Mouse (Mus musculus) embryo, embryonic 9.5 days (tissue): ENCODE data around the gene Gpr68.

ENCODE experiments used
- DNase-seq: peaks from one replicate; pipeline ENCODE4 v3.0.0-alpha.2; 2017; ENCODE audit errors: extremely low spot score

The Gpr68 gene

DNA sequence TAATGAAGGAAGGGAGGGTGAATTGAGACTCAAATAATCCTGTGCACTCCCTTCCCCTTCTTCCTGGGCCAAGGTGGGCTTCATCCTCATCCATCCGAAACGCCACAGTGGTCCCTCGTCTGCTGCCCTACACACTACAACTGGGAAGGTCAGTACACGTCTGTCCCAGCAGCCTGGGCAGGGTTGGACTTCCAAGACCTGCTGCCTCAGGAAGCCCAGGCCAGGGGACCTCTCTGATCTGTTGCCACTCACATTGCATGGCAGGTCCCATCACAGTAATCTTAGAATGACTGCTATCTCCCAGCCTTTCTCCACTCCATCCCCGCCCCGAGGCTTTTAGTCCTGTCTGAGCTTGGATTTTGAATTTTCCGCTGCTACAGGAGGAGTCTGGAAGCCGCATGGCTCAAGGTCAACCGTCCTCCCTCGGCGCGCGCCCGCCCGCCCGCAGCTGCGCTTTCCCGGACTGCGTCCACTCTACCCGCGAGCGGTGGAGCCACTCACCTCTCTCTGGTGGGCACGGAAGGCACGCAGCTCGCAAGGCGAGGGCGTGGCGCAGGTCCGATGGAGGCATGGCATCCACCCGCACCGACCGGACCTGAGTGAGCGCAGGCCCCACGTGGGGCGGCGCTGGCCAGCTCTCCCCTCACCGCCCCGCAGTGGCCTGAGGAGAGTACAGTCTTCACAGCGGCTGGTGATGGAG, at the start of gene Gpr68:
TSS of gene Gpr68 (minus strand) at position 601 of the 700 bp plus-strand sequence.
- DNase-seq: peak; percentile 54

DNA sequence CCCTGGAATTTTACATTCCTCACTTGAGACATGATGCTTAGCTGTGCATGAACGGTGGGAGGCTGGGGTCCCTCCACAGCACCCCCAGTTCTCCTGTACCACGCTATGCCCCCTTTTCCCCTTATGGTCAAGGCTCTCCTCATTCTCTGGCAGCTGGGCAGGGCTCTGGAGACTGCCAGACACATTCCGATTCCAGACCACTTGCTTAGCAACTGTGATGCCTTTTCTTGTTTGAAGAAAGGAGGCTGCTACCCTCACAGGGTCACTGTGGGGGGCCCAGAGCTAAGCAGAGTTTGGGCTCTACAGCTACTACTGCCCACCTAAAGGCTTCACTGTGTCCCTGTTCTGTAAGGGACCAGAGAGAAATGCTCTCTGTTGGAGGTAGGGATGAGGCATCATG, 49.3 kb upstream of the Gpr68 start:
- DNase-seq: no peak

DNA sequence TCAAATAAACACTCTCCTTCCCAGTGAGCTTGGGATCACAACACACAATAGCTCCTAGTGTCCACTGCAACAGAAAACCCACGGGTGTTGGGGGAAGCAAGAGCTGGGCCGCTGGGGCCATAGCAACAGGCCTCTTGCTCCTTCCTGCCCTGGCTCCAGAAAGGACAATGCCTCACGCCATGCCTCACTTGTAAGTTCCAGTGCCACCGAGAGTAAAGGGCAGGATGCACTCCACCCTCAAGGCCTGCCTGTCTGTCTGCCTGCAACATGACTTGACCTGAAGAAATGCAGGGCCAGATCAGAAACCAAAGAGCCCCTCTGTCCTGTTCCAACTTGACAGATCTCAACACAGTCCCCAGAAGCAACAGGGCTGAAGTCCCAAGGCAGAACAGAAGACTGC, 48.8 kb upstream of the Gpr68 start:
- no peak for DNase-seq

DNA sequence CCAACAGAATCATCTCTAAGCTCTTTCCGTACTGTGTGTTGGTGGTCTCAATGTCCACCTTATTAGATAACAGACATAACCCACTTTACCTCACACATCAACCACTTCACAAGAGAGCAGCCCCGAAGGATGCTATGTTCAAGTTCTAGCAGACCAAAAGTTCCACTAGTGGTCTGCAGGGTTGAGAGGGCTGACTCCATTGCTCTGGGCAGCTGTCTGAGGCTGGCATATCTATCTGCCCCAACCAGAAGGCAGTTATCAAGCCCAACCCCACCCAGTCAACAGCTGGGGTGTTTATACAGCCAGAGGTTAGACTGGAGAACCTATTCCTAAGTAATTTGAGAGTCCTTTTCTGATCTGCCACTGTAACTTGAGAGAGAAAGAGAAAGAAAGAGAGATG, 48.0 kb upstream of the Gpr68 start:
- no peak for DNase-seq

DNA sequence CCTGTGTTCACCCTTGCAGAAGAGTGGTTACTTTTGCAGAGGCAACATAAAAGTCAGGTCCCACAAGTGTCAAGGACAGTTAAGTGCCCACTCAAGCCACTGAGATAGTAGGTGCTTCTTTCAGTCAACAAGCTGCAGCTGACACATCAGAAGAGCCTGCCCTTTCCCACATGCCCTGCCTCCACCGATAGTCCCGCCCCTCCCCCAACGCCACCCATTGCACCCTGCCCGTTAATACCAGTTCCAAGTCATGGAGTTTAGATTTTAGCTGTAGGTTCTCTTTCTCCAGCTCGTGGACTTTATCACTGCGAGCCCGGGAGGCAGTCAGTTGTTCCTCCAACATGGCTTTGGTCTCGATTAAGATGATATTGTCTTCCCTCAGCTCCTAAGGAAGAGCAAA, 45.9 kb upstream of the Gpr68 start:
- no peak for DNase-seq

DNA sequence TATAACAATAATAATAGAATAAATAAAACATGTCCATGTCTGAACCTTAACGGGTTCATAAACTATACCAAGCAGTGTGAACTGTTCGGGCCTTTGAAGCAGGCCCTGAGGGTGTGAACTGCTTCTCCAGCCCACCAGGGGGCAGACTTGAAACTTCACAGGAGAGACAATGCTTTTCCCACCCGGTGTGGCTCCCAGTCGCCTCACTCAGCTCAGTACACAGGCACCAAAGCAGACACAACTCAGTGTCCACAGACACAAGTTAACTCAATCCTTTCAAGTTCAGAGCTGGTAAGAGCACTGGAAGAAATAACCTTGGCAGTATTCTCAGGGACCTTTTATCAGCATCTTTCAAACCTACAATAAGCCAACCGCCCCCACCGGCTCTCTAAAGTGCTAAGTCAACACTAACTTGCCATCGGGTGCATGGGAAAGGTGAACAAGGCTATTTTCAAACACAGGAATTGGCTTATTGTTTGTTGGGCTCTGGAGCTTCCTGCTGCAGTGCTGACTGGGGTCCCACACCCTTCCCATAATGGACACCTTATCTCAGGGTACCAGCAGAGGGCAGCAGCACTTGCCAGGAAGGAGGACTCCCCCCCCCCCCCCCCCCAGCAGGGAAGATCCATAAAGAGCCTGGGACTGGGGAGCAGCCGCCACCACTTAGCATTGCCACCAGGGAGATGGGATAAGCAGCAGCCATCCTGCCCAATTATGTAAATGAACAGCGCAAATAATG, 44.4 kb upstream of the Gpr68 start:
- peak; percentile 68 for DNase-seq

DNA sequence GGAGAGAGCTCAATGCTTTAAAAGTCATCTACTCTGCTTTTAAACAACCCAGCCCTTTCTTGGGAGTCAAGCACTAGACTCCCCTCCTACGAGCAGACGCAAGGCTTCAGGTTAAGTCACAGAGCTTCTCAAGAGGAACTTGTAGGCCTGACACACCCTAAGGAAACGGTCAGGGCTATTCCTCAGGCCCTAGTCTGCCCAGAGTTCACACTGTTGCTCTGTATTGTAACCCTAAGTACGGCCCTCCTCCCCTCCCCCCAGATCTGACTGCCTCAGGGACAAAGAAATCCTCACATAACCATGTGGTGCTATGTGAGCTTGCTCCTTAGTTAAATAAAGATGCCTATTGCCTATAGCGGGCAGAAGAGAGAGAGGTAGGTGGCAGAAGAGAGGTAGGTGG, 41.1 kb upstream of the Gpr68 start:
- no peak for DNase-seq

DNA sequence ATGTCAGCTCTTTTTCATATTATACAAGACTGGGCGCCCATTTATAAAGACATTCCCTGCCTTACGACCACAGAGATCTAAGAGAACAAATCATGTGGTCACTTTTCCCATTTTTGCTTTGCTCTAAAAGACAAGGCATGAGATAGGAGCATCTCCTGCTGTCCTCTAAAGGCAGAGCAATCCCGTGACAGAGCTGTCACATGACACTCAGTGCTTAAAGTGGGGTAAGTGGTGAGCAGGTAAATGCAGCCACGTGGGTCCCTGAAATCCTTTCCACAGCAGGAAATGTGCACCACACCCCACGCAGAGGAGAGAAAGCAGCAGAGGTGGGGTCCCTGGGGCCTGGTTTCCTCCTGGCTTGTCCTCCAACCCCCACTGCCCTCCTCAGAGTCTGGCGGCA, 40.0 kb upstream of the Gpr68 start:
- no peak for DNase-seq

DNA sequence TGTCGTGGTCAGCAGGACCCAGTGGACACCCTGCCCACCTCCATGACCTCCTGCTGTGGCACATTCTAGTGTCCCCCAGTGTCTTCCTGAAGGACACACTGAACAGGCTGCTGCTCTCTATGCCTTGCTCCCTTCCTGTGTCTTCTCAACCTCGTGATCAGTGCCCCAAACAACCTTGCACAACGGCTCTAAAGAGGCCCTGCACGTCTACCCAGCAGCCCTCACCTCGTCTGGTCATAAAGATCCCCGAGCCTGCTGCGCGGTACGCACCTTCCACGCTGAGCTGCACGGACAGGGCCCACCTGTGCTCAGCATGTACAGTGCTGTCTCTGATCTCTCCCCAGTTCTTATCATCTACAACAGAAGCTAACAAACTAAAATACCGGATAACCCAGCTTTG, 38.0 kb upstream of the Gpr68 start:
- no peak for DNase-seq

DNA sequence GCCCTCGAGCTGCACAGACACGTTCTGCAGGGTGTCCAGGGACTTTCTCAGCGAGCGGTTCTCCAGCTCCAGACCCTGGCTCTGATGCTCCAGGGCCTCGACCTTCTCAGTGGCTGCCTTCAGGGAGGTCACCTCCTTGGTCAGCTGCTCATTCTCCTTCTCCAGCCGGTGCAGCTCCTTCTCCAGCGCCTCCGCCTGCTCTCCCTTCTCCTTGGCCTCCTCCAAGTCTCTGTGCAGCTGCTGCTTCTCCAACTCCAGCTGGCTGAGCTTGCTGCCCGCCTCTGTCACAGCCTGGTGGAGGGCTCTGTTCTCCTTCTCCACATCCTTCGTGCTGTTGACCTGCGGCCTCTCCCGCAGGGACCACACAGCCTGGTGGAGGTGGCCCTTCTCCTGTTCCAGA, 37.5 kb upstream of the Gpr68 start:
- DNase-seq: no peak

DNA sequence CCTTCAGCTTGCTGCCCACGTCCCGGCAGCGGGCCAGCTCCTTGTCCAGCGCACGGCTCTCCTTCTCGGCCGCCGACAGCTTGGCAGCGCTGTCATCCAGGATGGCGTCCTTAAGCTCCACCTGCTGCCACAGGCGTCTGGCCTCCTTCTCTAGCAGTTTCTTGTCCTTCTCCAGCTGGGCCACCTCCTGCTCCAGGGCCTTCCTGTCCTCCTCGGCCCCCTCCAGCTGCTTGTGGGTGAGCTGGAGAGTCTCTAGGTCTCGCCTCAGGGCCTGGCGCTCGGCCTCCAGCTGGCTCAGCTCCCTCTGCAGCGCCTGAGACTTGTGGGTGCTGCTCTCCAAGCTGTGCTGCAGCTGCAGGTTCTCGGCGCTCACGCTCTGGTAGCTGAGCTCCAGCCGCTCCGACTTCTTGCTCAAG, 36.9 kb upstream of the Gpr68 start:
- DNase-seq: no peak

DNA sequence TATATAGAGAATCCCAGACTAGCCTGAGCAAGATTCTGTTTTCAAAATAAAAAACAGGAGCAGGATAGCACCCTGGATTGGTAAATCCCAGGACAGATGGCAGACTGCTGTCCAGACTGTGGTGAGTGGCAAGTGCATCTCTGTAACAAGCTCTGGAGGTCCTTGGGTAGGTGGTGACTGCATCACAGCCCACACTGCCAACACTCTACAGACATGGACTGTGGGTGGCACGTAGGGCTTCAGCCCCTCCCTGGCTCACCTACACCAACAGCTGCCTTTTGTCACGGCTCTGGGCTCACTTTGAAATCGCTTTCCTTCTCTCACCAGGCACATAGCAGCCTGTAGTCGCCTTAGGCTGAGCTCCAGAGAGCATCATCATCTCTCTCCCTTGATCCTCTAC, 35.1 kb upstream of the Gpr68 start:
- no peak for DNase-seq

DNA sequence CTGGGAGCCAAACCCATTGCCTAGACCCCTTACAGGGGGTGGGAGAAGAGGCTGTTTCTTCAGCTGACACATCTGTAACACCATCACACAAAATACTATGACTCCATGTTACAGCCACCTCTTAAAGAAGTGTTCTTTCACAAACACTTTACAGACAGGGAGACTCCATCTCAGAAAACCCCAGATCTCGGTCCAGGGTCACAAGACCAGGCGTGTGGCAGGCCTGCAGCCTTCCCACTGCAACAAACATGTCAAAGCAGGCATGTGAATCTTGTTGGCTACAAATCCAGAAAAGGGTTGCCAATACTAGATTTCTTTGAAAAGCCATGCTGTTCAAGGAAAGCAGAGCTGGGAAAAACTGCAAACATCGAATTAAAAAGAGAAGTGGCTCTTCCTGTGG, 33.4 kb upstream of the Gpr68 start:
- DNase-seq: no peak

DNA sequence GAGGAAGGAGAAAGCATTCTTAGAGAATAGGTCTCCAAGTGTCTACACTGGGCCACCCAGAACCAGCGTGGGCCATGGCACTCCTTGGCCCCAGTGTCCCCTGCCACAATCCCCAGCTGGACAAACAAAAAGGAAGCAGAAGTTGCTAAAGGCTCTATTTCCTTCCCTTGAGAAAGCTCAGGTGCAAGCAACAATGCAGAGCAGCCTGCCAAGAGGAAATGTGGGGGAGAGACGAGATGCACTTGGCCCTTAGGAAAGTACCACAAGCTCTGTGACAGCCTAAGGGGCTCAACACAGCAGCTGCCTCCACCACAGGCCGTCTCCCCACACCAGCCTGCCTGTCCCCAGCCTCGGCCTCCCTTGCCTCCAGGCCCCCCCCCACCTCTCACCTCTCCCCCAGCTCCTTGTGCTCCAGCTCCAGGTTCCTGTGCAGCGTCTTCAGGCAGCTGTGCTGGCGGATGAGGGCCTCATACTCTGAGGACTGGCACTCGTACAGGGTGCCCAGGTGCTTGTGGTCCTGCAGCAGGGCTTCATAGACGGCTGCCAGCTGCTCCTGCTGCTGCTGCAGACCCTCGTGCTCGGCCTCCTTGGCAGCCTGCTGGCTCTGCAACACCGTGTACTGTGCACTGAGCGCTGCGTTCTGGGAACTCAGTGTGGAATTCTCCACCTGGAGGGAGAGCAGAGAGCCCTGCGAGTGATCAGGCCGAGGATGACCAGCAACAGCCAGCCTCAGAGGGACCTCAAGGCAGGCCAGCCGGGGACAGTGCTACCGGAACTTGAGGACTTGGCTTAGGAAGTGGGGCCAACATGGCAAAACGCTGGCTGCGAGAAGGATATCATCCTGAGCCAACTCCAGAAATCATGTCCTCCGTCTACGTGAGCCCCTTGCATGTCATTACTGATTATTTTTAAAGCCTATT, 29.7 kb upstream of the Gpr68 start:
- DNase-seq: no peak

DNA sequence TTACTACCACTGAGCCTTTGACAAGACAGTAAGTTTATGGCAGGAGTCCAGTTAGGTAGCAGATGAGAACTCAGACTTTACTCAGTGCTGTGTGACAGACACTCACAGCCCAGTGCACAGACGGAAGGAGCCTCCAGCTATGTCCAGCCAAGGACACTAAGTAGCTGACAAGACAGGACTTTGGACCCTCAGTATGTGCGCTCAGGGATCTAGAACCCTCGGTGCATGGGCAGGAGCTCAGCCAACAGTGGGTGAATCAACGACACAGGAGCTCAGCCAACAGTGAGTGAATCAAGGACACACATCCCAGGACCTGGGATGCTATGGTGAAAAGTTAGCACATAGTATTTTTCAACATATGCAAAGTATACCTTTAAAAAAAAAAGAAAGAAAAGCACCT, 28.7 kb upstream of the Gpr68 start:
- DNase-seq: no peak

DNA sequence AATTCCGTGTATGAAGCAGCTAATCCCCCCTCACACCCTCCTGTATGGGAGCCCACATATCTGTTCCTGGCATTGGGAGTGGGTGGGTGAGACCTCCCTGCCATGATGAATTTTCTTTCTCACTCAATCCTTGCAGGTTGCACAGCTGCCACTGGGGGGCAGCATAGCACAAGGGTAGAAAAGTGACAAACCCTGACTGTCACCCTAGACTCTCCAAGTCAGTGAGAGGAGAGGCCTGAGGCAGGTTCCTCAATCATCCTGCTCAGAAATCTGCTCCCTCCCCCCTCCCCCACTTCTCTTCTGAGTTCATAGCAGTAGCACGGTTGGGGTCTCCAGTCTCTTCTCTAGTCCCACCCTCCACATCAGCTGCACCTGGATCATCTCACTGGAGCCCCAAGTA, 28.1 kb upstream of the Gpr68 start:
- peak; percentile 75 for DNase-seq

DNA sequence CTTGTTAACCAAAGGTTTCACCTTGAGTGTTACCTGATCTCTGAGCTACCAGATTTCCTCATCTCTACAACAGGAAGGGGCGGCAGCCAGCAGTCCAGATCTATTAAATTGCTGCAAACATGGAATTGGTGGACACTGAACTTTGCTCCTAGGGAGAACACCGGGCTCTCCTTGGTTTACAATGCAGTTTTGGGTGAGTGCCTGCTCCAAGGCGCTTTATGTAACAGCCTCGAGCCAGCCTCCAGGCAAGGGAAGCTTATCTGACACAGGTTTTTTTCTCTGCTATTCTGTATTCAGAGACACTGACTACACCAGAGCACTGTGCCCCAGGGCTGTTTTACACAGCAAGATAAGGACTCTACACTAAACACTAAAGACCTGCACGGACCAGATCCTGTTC, 26.8 kb upstream of the Gpr68 start:
- no peak for DNase-seq

DNA sequence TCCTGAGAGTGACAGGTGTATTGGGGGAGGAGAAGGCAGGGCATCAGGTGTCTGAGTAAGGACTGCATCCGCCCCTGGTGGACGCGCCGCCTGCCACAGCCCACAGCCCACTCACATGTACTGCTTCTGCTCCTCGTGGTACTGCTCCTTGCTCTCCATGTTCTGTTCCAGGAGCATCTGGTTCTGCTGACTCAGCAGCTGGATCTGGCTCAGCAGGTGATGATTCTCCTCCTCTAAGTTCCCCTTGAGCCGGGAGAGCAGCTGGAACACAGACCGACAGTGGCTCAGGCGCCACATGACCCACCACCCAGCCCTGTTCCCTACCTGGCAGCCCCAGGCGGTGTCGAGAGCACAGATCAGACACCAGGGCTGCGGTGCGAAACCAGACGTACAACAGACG, 23.7 kb upstream of the Gpr68 start:
- no peak for DNase-seq

DNA sequence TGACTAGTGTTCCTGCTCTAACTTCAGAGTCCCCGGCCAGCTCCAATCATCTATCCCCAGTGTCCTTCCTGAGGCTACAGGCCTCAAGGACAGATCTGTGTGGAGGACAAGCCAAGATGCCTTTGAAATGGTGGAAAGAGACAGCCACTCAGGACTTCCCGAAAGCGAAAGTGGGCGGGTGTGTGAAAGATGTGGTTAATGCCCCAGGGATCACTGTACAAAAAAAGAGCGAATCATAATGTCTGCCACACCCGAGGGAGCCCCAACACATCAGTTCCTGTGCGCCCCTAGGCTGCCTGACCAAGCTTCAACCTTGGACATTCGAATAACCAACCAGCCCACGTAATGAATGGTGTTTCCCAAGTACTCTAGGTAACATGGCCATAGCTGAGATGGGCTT, 20.3 kb upstream of the Gpr68 start:
- DNase-seq: no peak

DNA sequence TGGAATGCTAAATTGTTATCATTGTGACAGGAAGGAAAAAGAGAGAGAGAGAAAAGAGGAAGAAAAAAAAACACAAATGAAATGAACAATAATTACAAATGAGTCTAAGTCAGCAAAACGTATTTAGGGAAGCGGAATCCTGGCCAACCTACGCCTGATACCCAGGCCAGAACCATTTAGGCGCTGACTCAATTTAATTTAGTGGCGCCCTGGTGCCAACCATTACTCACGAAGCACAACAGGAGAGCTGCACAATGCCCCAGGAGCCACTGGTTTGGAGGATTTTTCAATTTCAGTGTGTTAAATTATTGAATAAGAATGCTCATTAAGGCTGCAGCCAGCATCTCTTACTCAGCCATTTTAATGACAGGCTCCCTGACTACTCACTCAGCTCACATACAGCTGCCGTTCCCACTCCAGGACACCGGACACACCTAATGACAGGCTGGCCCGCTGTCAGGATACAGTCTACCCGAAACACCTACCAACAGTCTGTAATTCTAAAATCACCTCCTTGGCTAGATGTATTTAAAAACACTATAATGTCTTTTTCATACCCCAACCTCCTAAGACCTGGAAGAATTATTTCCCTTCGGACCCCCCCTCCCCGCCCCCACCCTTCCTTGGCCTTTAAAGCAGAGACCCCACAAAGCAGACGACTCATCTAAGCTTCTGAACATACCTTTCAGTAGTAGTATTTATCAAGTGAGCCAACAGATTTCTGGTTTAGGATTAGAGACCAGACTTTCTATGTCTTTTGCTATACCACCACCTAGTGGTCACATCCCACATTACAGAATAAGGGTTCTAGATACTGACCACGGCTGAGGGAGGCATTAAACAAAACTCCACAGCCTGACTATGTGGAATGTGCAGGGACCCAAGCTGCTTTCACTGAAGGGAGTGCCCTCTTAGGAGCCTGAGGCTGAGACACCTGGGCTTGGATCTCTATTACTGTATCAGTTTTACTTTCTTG, 17.9 kb upstream of the Gpr68 start:
- peak; percentile 73 for DNase-seq

DNA sequence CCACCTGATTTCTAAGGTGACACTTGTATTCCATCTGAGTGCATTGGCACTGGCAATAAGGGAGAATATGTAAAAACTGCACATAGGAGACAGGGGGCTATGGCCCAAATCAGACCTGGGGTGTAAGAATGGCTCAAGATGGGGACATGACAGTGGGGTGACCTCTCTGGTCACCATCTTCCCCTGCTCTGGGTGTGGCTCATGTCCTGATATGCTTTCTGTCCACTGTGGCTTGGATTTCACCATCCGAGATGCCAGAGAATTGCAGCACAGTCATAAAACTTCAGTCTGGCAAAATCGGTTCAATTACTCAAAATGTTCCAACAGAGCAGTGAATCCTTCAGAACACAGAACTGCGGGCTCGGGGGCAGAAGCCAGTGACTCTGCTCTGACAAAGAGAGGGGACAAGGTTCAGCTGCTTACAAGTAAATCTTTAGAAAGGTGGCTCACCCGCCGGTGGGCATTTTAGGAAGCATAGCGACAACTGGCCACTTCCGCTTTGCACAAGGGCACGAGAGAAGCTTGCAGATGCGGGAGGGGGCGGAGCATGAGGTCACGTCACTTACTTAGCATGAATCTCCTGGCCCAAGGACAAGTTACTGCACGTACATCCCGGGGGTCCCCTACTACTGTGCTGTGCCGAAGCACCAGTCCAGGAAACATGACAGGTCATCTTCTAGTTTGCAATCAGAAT, 16.8 kb upstream of the Gpr68 start:
- no peak for DNase-seq
